Comparison of ENCODE assay signal across 14 mouse cellular contexts in the genomic region with DNA sequence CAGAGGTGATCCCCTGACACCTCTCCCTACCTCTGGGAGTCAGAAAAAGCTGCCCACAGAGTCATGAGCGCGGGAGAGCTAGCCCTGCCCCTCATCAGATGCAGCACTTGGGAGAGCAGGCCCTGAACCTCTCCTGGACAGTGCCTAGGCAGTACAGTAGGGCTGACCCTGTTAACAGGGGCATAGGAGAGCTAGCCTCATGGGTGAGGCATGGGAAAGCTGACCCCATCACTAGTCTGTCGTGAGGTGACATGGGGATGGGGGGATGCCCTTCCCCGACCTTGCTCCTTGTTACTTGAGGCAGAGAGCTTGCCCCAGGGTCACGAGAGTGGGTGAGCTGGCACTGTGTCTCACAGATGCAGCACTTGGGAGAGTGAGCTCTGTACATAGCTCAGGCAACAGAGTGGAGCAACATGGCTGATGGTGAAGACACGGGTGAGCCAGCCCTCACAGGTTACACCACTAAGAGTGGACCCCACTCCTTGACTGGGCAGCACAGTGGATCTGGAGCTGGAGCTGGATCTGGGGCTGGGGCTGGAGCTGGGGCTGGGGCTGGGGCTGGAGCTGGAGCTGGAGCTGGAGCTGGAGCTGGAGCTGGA.
DNase-seq lines count a peak whose midpoint lies in the region; ATAC-seq lines count a peak whose summit lies in the region.
"Had no signal": no experiment of that assay in that cellular context is flagged by ENCODE, and none has a peak within 500 bp of the region (broad histone marks: within the 10 kb centered on the region; RNA-seq: fewer than 3 reads in every experiment).

No protein-coding gene starts in this region.

- H3K4me3 ChIP-seq in kidney, embryonic 14.5 days (ENCODE audit: low read length) = no peak overlapping the region
- no peak overlapping the region for H3K4me3 ChIP-seq in embryonic facial prominence, embryonic 11.5 days (ENCODE audit: low read depth, low read length)
- H3K4me3 ChIP-seq in hindbrain, embryonic 12.5 days = no peak overlapping the region
- H3K4me3 ChIP-seq in midbrain, embryonic 10.5 days = no peak overlapping the region
- H3K4me3 ChIP-seq: forebrain, embryonic 12.5 days had no signal

- WGBS in kidney, embryonic 14.5 days = 89% methylated on average over 6 of the region's 6 CpGs
- WGBS in embryonic facial prominence, embryonic 11.5 days = 73% methylated on average over 6 of the region's 6 CpGs
- 84% methylated on average over 6 of the region's 6 CpGs for WGBS in hindbrain, embryonic 12.5 days
- WGBS in midbrain, embryonic 10.5 days = 88% methylated on average over 6 of the region's 6 CpGs

- peaks cover 12% of the 10 kb centered on the region; the same call in 1 of the 2 replicates for H3K4me1 ChIP-seq in kidney, embryonic 14.5 days (ENCODE audit: control insufficient read depth, insufficient read depth, low read length)
- no peaks in the 10 kb centered on the region; the same call in 1 of the 2 replicates for H3K4me1 ChIP-seq in embryonic facial prominence, embryonic 11.5 days (ENCODE audit: control insufficient read depth, insufficient read depth, low read length)
- peaks cover 2% of the 10 kb centered on the region; the same call in 1 of the 2 replicates for H3K4me1 ChIP-seq in hindbrain, embryonic 12.5 days
- H3K4me1 ChIP-seq in midbrain, embryonic 10.5 days = peaks cover 5% of the 10 kb centered on the region
- H3K4me1 ChIP-seq: forebrain, embryonic 12.5 days had no signal

- H3K9me3 ChIP-seq in kidney, embryonic 14.5 days (ENCODE audit: control insufficient read depth, low read length) = no peaks in the 10 kb centered on the region
- no peaks in the 10 kb centered on the region for H3K9me3 ChIP-seq in embryonic facial prominence, embryonic 11.5 days (replicated peaks; ENCODE audit: control insufficient read depth, low read length)
- no peaks in the 10 kb centered on the region for H3K9me3 ChIP-seq in hindbrain, embryonic 12.5 days (replicated peaks)
- H3K9me3 ChIP-seq in midbrain, embryonic 10.5 days (replicated peaks) = no peaks in the 10 kb centered on the region
- H3K9me3 ChIP-seq: forebrain, embryonic 12.5 days had no signal

- no peaks in the 10 kb centered on the region for H3K27me3 ChIP-seq in kidney, embryonic 14.5 days (ENCODE audit: control insufficient read depth, insufficient read depth, low read length)
- no peaks in the 10 kb centered on the region for H3K27me3 ChIP-seq in embryonic facial prominence, embryonic 11.5 days (ENCODE audit: control insufficient read depth, insufficient read depth, low read length)
- no peaks in the 10 kb centered on the region for H3K27me3 ChIP-seq in hindbrain, embryonic 12.5 days
- no peaks in the 10 kb centered on the region for H3K27me3 ChIP-seq in midbrain, embryonic 10.5 days (ENCODE audit: low read depth, poor library complexity, severe bottlenecking)
- H3K27me3 ChIP-seq: CH12.LX; forebrain, embryonic 12.5 days; Patski had no signal

- 0 out of 2 replicates have a peak, but pooled peaks have one; percentile 6 for ATAC-seq in kidney, embryonic 14.5 days (ENCODE audit: low FRiP score, low TSS enrichment)
- peak; percentile 46 for ATAC-seq in embryonic facial prominence, embryonic 11.5 days (replicated peaks; ENCODE audit: insufficient number of reproducible peaks, low FRiP score, low TSS enrichment, low read depth)
- ATAC-seq in hindbrain, embryonic 12.5 days (ENCODE audit: low FRiP score) = peak; percentile 61; the same call in 1 of the 2 replicates

- no peak overlapping the region for H3K9ac ChIP-seq in kidney, embryonic 14.5 days (ENCODE audit: low read depth, low read length)
- no peak overlapping the region for H3K9ac ChIP-seq in embryonic facial prominence, embryonic 11.5 days (replicated peaks; ENCODE audit: low read length)
- no peak overlapping the region for H3K9ac ChIP-seq in hindbrain, embryonic 12.5 days
- H3K9ac ChIP-seq: forebrain, embryonic 12.5 days had no signal

- no peaks in the 10 kb centered on the region for H3K36me3 ChIP-seq in kidney, embryonic 14.5 days (ENCODE audit: control insufficient read depth, insufficient read depth, low read length)
- H3K36me3 ChIP-seq in embryonic facial prominence, embryonic 11.5 days (replicated peaks; ENCODE audit: control insufficient read depth, insufficient read depth, low read depth, low read length) = no peaks in the 10 kb centered on the region
- no peaks in the 10 kb centered on the region for H3K36me3 ChIP-seq in hindbrain, embryonic 12.5 days
- H3K36me3 ChIP-seq in midbrain, embryonic 10.5 days = no peaks in the 10 kb centered on the region
- H3K36me3 ChIP-seq: forebrain, embryonic 12.5 days had no signal

- no peak overlapping the region for H3K4me2 ChIP-seq in kidney, embryonic 14.5 days (replicated peaks; ENCODE audit: low read depth, low read length)
- H3K4me2 ChIP-seq in embryonic facial prominence, embryonic 11.5 days (ENCODE audit: low read depth, low read length) = no peak overlapping the region
- no peak overlapping the region for H3K4me2 ChIP-seq in hindbrain, embryonic 12.5 days (replicated peaks)
- H3K4me2 ChIP-seq: forebrain, embryonic 12.5 days had no signal

- H3K27ac ChIP-seq in kidney, embryonic 14.5 days (ENCODE audit: low read depth, low read length) = no peak overlapping the region
- H3K27ac ChIP-seq in embryonic facial prominence, embryonic 11.5 days (replicated peaks; ENCODE audit: low read depth, low read length) = no peak overlapping the region
- H3K27ac ChIP-seq in hindbrain, embryonic 12.5 days = no peak overlapping the region
- peak overlapping the region; percentile 43; the same call in 1 of the 2 replicates for H3K27ac ChIP-seq in midbrain, embryonic 10.5 days (replicated peaks)
- H3K27ac ChIP-seq: forebrain, embryonic 12.5 days had no signal

- no peak for DNase-seq in kidney, adult 8-10 months
- no peak for DNase-seq in embryonic facial prominence, embryonic 11.5 days (ENCODE audit: low spot score)
- no peak for DNase-seq in midbrain, embryonic 10.5 days (ENCODE audit: low spot score)
- DNase-seq in layer of hippocampus, postnatal 36 days = no peak
- no peak for DNase-seq in thymus, adult 18-20 months
- no peak for DNase-seq in frontal cortex, postnatal 25 days (ENCODE audit: low spot score in 2 of 2)
- DNase-seq: lung, postnatal 10 days; retina, postnatal 1 day; thymus, adult 2 months had no signal

Comparison
In these comparisons a context has a peak if more than half of its experiments do, and no peak if none do; other contexts are left out.
1. ATAC-seq: peak in every context shown above with its lines; median percentile 61 in hindbrain, embryonic 12.5 days; 46 in embryonic facial prominence, embryonic 11.5 days; 6 in kidney, embryonic 14.5 days.